Mouse (Mus musculus) heart, embryonic 13.5 days (tissue): Measurements from ENCODE around the gene Fbh1. TPM values are rescaled to one million over a fixed set of nuclear protein-coding genes. Genes with fewer than 3 reads are reported as not detected.
A peak's percentile ranks its signal among the peaks of the same experiment; 100 is the strongest.
"Not testable (repeated sequence)": the region's sequence is repeated elsewhere in the genome, so short reads cannot be mapped to it uniquely, and the experiment has no call there.

Source experiments
- ATAC-seq: fragments of 200-750 bp; cut with Nextera tagmentation; 2 replicates; pipeline ENCODE4 v1.8.0; 2017; ENCODE audit warnings: moderate TSS enrichment; ENCODE audit not compliant: insufficient number of reproducible peaks, low FRiP score, low TSS enrichment; ENCODE audit errors: extremely low read depth
- H3K27ac ChIP-seq: fragments of 300-500 bp; sonication (generic); replicated peaks from 2 replicates; pipeline ENCODE4 v1.5.1; 2015; ENCODE audit warnings: moderate library complexity, mild to moderate bottlenecking, inconsistent platforms
- H3K27me3 ChIP-seq: fragments of 300-500 bp; sonication (generic); replicated peaks from 2 replicates; pipeline ENCODE4 v1.6.1; 2015; ENCODE audit warnings: mild to moderate bottlenecking, inconsistent platforms
- H3K36me3 ChIP-seq: fragments of 300-500 bp; sonication (generic); 2 replicates; pipeline ENCODE4 v1.6.1; 2015; ENCODE audit warnings: mild to moderate bottlenecking, inconsistent platforms
- H3K4me1 ChIP-seq: fragments of 300-500 bp; sonication (generic); 2 replicates; pipeline ENCODE4 v1.6.1; 2015; ENCODE audit warnings: inconsistent platforms
- H3K4me2 ChIP-seq: fragments of 300-500 bp; sonication (generic); 2 replicates; pipeline ENCODE4 v1.6.1; 2015; ENCODE audit warnings: inconsistent platforms, mild to moderate bottlenecking, moderate library complexity
- H3K4me3 ChIP-seq: fragments of 300-500 bp; sonication (generic); 2 replicates; pipeline ENCODE4 v1.5.1; 2015; ENCODE audit warnings: moderate library complexity, mild to moderate bottlenecking, inconsistent platforms
- H3K9ac ChIP-seq: fragments of 300-500 bp; sonication (generic); 2 replicates; pipeline ENCODE4 v1.6.1; 2015; ENCODE audit warnings: inconsistent platforms, mild to moderate bottlenecking, moderate library complexity
- H3K9me3 ChIP-seq: fragments of 300-500 bp; sonication (generic); 2 replicates; pipeline ENCODE4 v1.6.1; 2016; ENCODE audit warnings: inconsistent platforms
- WGBS: fragments of 180-500 bp; shearing (Covaris S2); methylation state at CpG from one replicate; pipeline ENCODE4 v1.1.7; 2015; ENCODE audit warnings: mixed read lengths; 5-methylcytosine and 5-hydroxymethylcytosine counted together
- polyA plus RNA-seq: library from polyadenylated mRNA; unstranded; fragments of >200 nt; fragmentation: Nextera tagmentation; extraction: Ambion mirVana; gene quantifications from 2 replicates; pipeline ENCODE4 v1.2.1, GENCODE M21; 2015

Gene Fbh1
- polyA plus RNA-seq, 1 experiment from 2014 or later: 95.1 TPM

DNA sequence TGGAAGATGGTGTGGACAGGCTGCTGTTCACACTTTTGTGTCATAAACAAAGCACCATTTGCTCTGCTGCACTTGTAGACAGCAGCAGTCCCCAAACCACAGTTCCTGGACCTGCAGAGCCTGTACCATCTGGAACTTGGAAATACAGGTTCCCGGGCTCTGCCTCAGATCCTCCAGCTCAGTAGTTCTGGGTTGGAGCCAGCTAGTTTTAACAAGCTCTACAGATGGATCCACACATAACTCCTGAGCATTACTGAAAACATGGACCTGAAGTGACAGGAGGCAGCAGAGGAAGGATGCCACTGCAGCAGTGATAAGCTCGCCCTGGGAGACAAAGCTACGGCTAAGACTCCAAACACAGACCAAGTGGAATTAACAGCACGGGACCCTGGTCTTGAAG, 62.8 kb downstream of the Fbh1 start:
- Histone ChIP-seq H3K36me3 (peaks cover 4% of the 10 kb centered on the region), H3K9me3 (no peaks in the 10 kb centered on the region), H3K27ac (no peak overlapping the region), H3K4me1 (no peaks in the 10 kb centered on the region), H3K4me2 (no peak overlapping the region), H3K27me3 (no peaks in the 10 kb centered on the region), H3K9ac (no peak overlapping the region), H3K4me3 (no peak overlapping the region)
- WGBS: 65% methylated on average over 4 of the region's 4 CpGs
- no peak for ATAC-seq

- H3K9me3 ChIP-seq: no peaks in the 10 kb centered on the region
- H3K4me3 ChIP-seq: no peak overlapping the region
- no peak overlapping the region for H3K4me2 ChIP-seq
- ATAC-seq: no peak
- H3K27me3 ChIP-seq: no peaks in the 10 kb centered on the region
- WGBS: 74% methylated on average over 3 of the region's 3 CpGs
- H3K9ac ChIP-seq: no peak overlapping the region
- no peak overlapping the region for H3K27ac ChIP-seq
- H3K4me1 ChIP-seq: no peaks in the 10 kb centered on the region
- H3K36me3 ChIP-seq: no peaks in the 10 kb centered on the region
Observed at GRCm38 (mm10) chr2:11713021-11713420, 64.4 kb downstream of the Fbh1 start.

GRCm38 (mm10) chr2:11712483-11712990, 64.8 kb downstream of the Fbh1 start:
- Histone ChIP-seq H3K27ac (no peak overlapping the region), H3K9me3 (no peaks in the 10 kb centered on the region), H3K4me1 (no peaks in the 10 kb centered on the region), H3K36me3 (no peaks in the 10 kb centered on the region), H3K9ac (no peak overlapping the region), H3K4me3 (no peak overlapping the region), H3K4me2 (no peak overlapping the region), H3K27me3 (no peaks in the 10 kb centered on the region)
- ATAC-seq: no peak
- WGBS: 80% methylated on average over 6 of the region's 6 CpGs

DNA sequence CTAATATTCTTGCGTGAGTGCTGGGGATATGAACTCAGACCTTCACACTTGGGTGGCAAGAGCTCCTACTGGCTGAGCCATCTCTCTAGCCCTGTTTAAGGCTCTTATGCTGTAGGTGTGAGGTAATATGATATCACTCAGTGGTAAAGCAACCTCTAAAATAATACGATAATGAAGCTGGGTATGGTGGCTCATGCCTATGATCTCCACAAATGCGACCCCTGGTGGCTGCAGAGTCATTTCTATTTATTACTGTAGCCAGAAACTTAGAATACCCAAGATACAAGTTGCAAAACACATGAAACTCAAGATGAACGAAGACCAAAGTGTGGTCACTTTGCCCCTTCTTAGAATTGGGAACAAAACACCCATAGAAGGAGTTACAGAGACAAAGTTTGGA, 67.3 kb downstream of the Fbh1 start:
- H3K9ac ChIP-seq, H3K4me3 ChIP-seq, H3K9me3 ChIP-seq, H3K27me3 ChIP-seq, ATAC-seq, H3K36me3 ChIP-seq, H3K4me2 ChIP-seq, H3K27ac ChIP-seq: not testable (repeated sequence)
- 50% methylated on average over 4 of the region's 4 CpGs for WGBS
- H3K4me1 ChIP-seq: peaks cover 13% of the 10 kb centered on the region

GRCm38 (mm10) chr2:11708538-11708937, 68.8 kb downstream of the Fbh1 start:
- no peak for ATAC-seq
- H3K9ac ChIP-seq: no peak overlapping the region
- H3K27ac ChIP-seq: no peak overlapping the region
- no peaks in the 10 kb centered on the region for H3K36me3 ChIP-seq
- no peaks in the 10 kb centered on the region for H3K9me3 ChIP-seq
- H3K4me3 ChIP-seq: no peak overlapping the region
- H3K27me3 ChIP-seq: no peaks in the 10 kb centered on the region
- 72% methylated on average over 5 of the region's 5 CpGs for WGBS
- H3K4me1 ChIP-seq: peaks cover 19% of the 10 kb centered on the region
- H3K4me2 ChIP-seq: no peak overlapping the region

- peak overlapping the region; percentile 98 for H3K4me2 ChIP-seq
- H3K4me3 ChIP-seq: peak overlapping the region; percentile 86
- no peaks in the 10 kb centered on the region for H3K9me3 ChIP-seq
- H3K9ac ChIP-seq: peak overlapping the region; percentile 86; the same call in 1 of the 2 replicates
- H3K27me3 ChIP-seq: no peaks in the 10 kb centered on the region
- H3K27ac ChIP-seq: no peak overlapping the region
- ATAC-seq: no peak
- peaks cover 19% of the 10 kb centered on the region for H3K4me1 ChIP-seq
- no peaks in the 10 kb centered on the region for H3K36me3 ChIP-seq
- 39% methylated on average over 6 of the region's 6 CpGs for WGBS
Observed at GRCm38 (mm10) chr2:11706746-11707065, 70.7 kb downstream of the Fbh1 start.

DNA sequence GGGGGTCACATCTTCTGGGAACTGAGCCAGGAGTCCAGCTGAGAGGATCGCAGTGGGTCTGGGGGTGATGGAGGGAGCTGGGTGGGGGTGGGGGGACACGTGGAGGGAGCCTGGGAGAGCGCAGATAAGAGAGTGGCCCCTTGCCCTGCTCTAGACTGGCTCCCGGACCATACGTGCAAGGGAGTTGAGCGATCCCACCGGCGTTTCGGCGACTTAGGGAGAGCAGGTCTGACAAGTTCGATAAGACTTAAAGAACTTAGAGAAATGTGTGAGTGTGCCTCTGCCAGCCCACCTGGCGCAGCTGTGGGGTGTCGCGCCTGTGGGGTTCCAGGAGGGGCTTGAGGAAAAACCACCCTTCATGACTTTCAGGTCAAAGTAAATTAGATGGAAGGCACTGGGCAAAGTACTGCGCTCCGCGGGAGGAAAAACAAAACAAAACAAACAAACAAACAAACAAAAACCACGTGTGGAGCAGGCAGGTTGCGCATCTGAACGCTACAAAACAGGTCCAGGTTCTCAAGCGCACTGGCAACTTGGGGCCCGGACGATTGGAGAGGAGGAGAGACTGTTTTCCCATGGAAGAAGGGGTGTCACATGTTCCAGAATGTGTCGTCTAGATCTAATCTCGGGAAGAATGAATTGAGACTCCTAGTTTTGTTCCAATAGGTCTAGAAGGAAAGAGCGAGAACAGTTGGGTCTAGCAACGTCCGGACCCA, 71.2 kb downstream of the Fbh1 start:
- Histone ChIP-seq H3K4me3 (peak overlapping the region; percentile 86), H3K4me2 (peak overlapping the region; percentile 98), H3K4me1 (peaks cover 19% of the 10 kb centered on the region), H3K27me3 (no peaks in the 10 kb centered on the region), H3K27ac (peak overlapping the region; percentile 81; the same call in 1 of the 2 replicates), H3K9me3 (no peaks in the 10 kb centered on the region), H3K9ac (peak overlapping the region; percentile 86), H3K36me3 (no peaks in the 10 kb centered on the region)
- 4% methylated on average over 28 of the region's 28 CpGs for WGBS
- ATAC-seq: peak; percentile 34; the same call in 1 of the 2 replicates

DNA sequence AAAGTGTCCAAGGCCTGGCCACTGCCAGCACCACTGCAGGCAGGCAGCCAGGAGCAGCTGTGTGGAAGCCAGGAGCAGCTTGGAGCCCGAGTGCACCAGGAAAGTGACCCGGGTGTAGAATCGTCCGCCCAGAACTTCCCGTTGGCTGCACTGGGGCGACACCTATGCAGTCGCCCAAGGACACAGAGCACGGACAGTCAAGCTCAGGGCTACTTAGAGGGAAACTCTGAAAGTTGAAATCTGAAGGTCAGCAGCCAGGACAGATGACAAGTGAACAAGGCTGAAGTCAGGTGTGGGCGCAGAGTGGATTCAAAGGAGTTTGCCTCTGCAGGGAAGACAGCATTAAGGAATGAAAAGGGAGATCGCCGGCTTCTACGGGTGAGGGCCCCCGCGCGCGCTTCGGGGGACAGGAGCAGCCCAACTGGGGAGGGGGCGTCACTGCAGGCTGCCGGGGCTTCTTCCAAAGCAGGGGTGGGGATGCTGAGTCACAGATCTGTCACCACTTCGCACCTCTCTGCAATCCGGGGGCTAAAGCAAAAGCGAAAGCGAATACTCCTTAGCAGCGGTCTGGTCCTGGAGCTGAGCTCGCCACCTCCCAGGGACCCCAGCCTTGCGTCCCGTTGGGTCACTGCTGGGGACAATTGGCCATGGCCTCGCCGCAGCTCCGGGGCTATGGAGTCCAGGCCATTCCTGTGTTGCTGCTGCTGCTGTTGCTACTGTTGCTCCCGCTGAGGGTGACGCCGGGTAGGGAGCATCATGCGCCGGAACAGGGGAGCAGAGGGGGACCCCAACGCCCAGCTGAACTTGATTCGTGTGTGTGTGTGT, 72.0 kb downstream of the Fbh1 start, which contains the start of gene Il15ra:
Il15ra (plus strand) TSS at position 90 of the 825 bp plus-strand sequence.
- no peaks in the 10 kb centered on the region for H3K27me3 ChIP-seq
- WGBS: under 1% methylated on average over 37 of the region's 37 CpGs
- H3K4me3 ChIP-seq: peak within 1 kb of the TSS; percentile 86
- peak within 1 kb of the TSS; percentile 81 for H3K27ac ChIP-seq
- H3K9me3 ChIP-seq: no peaks in the 10 kb centered on the region
- peak within 1 kb of the TSS; percentile 98 for H3K4me2 ChIP-seq
- peak; percentile 33; the same call in 1 of the 2 replicates for ATAC-seq
- peaks cover 19% of the 10 kb centered on the region for H3K4me1 ChIP-seq
- peak within 1 kb of the TSS; percentile 86 for H3K9ac ChIP-seq
- H3K36me3 ChIP-seq: no peaks in the 10 kb centered on the region

DNA sequence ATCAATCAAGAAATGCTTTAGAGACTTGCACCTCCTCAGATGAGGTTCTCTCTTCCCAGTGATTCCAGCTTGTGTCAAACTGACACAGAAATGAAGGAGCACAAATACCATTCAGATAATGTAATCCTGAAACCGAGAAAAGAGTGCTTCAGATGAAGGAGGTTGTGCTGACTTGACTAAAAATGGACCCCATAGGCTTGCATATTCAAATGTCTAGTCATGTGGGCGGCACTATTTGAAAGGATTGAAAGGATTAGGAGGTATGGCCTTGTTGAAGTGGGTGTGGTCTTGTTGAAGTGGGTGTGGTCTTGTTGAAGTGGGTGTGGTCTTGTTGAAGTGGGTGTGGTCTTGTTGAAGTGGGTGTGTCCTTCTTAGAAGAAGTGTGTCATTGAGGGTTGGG, 77.5 kb downstream of the Fbh1 start:
- WGBS: 77% methylated on average over 2 of the region's 2 CpGs
- no peak overlapping the region for H3K9ac ChIP-seq
- H3K4me3 ChIP-seq: no peak overlapping the region
- H3K4me1 ChIP-seq: peaks cover 4% of the 10 kb centered on the region; the same call in 1 of the 2 replicates
- H3K36me3 ChIP-seq: no peaks in the 10 kb centered on the region
- no peaks in the 10 kb centered on the region for H3K9me3 ChIP-seq
- no peak for ATAC-seq
- no peak overlapping the region for H3K4me2 ChIP-seq
- H3K27me3 ChIP-seq: no peaks in the 10 kb centered on the region
- H3K27ac ChIP-seq: no peak overlapping the region

DNA sequence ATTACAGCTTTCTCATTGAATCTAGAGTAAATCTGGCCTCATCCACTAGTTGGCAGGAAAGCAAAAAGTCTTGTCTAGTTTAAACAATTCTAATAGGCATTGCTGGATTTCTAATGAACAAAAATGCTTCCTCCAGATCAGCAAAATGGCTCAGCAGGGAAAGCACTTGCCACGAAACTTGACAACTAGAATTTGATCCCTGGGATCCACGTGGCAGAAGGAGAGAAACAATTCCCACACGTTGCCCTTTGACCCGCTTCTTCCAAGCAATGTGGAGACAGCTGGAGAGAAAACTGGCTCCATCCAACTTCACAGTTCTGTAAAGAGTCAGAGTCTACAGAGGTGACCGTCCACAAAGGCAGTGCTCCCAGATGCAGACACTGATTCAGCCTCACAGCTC, 78.4 kb downstream of the Fbh1 start:
- Histone ChIP-seq H3K9ac (no peak overlapping the region), H3K27me3 (no peaks in the 10 kb centered on the region), H3K36me3 (no peaks in the 10 kb centered on the region), H3K9me3 (no peaks in the 10 kb centered on the region), H3K27ac (no peak overlapping the region), H3K4me3 (no peak overlapping the region), H3K4me2 (no peak overlapping the region), H3K4me1 (no peaks in the 10 kb centered on the region)
- WGBS: 50% methylated on average over 5 of the region's 5 CpGs
- no peak for ATAC-seq

GRCm38 (mm10) chr2:11695867-11696266, 81.5 kb downstream of the Fbh1 start:
- Histone ChIP-seq H3K4me2 (no peak overlapping the region), H3K27ac (no peak overlapping the region), H3K27me3 (no peaks in the 10 kb centered on the region), H3K4me3 (no peak overlapping the region), H3K4me1 (no peaks in the 10 kb centered on the region), H3K9ac (no peak overlapping the region), H3K9me3 (no peaks in the 10 kb centered on the region), H3K36me3 (no peaks in the 10 kb centered on the region)
- 63% methylated on average over 2 of the region's 2 CpGs for WGBS
- ATAC-seq: no peak
